Mouse (Mus musculus): ENCODE data around the gene Nit1.

- TF ChIP-seq ZC3H11A (IDR thresholded peaks at IDR 0.05; ENCODE audit: borderline replicate concordance, low read depth, low read length) = no peak
- no peak for TF ChIP-seq MAFK (IDR thresholded peaks at IDR 0.05; ENCODE audit: insufficient read depth, low read depth, low read length)
- TF ChIP-seq CHD2 (IDR thresholded peaks at IDR 0.05; ENCODE audit: low read depth, low read length) = no peak
- no peak for TF ChIP-seq ZNF384 (IDR thresholded peaks at IDR 0.05; ENCODE audit: low read depth, low read length)
Observed at GRCm38 (mm10) chr1:171348665-171349064, 3.2 kb upstream of the Nit1 start.

All from ES-E14 (cell line).